Mouse (Mus musculus) R1 (cell line): ENCODE measurements at regions not wholly inside any gene's neighbourhood (a gene's known extent, or its start where the extent isn't known, plus 50 kb on each side); places are given as distances from the start of the nearest gene placed in this dataset.
A peak's percentile ranks its signal among the peaks of the same experiment; 100 is the strongest.
"Not testable (repeated sequence)": the region's sequence is repeated elsewhere in the genome, so short reads cannot be mapped to it uniquely, and the experiment has no call there.

Source experiments
- DNase-seq: peaks from one replicate; pipeline ENCODE4 v3.0.0-alpha.2; 2018; ENCODE audit warnings: low read depth, low spot score

GRCm38 (mm10) chr2:3864872-3865271 is 152.6 kb upstream of the Frmd4a start:
- DNase-seq: no peak

GRCm38 (mm10) chr2:3866736-3867135 is 150.8 kb upstream of the Frmd4a start:
- not testable (repeated sequence) for DNase-seq

GRCm38 (mm10) chr2:3869701-3870100 is 147.8 kb upstream of the Frmd4a start:
- no peak for DNase-seq

- DNase-seq: no peak
Observed at GRCm38 (mm10) chr2:3871748-3872147, 145.8 kb upstream of the Frmd4a start.

- no peak for DNase-seq
Observed at GRCm38 (mm10) chr2:3887000-3887399, 130.5 kb upstream of the Frmd4a start.

- DNase-seq: no peak
Observed at GRCm38 (mm10) chr2:3887845-3888433, 129.6 kb upstream of the Frmd4a start.

DNA sequence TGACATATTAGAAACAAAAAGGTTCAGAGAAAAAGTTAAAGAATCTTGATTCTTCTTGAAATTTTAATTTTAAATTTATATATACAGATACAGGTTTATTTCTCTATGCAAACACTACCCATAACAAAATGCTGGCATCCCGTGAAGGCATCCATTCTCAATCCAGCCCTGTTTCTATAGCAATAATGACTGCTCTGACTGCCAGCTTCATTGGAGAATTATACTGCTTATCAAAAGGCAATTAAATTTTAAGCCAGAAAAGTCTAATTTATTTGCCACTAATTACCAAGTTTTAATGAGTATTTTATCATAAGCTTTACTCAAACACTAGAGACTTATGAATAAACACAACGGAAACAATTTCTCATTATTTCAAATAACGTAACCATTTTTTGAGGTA is 128.1 kb upstream of the Frmd4a start:
- no peak for DNase-seq

- no peak for DNase-seq
Observed at GRCm38 (mm10) chr2:3890462-3890861, 127.1 kb upstream of the Frmd4a start.

- DNase-seq: no peak
Observed at GRCm38 (mm10) chr2:3907026-3907425, 110.5 kb upstream of the Frmd4a start.

GRCm38 (mm10) chr2:3908192-3908591 is 109.3 kb upstream of the Frmd4a start:
- no peak for DNase-seq

- DNase-seq: peak; percentile 15
Observed at GRCm38 (mm10) chr2:3910086-3910891, 107.2 kb upstream of the Frmd4a start.

DNA sequence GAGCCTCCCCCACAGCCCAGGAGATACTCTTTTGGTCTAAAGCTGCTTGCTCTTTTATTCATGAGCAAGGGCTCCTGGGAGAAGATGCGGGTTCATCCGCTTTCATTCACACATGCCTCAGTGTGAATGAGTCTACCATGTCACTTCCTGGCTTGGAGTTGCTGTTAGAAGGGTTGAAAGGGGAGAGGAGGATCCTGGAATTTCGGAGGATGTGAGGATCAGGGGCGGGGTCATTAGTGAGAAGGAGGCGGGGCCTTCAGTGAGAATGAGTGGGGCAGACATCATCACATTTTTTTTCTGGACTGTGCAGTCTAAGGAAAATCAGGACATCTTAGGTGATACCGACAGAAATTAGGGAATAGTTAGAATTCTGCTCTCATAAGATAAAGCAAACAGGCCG is 102.4 kb upstream of the Frmd4a start:
- DNase-seq: peak; percentile 55

DNA sequence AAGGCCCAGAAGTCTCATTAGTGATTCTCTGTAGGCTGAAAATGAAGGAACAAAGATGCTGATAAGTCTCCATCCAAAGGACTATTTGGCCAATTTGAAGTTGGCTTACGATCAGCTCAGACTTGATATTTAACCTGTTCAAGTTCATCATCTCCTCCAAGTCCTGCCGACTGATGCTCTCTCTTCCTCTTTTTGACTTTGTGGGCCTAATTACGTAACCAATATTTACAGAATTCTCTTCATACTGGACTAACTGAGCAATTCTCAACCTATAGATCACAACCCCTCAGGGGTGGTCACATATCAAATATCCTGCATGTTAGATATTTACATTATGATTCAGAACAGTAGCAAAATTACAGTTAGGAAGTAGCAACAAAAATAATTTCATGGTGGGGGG is 101.2 kb upstream of the Frmd4a start:
- no peak for DNase-seq

- DNase-seq: no peak
Observed at GRCm38 (mm10) chr2:3918156-3918555, 99.4 kb upstream of the Frmd4a start.

DNA sequence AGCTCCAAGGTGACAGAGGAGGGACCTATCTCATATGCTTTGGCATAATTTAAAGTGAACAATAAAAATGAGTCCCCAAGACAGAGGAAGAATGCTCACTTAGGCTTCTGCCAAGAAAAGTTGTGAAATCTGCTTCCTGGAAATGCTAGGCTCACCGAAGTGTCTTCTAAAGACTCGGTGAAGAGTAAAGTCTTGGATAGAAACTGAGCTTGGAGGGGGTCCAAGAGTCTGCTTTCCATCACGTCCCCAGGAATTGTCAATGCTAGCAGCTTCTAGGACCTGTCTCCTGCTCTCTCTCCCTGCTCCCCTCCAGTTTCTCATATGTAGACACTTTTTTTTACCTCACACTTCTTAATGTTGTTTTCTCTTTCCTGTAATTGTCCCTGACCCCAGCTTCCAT is 97.6 kb upstream of the Frmd4a start:
- DNase-seq: no peak

DNA sequence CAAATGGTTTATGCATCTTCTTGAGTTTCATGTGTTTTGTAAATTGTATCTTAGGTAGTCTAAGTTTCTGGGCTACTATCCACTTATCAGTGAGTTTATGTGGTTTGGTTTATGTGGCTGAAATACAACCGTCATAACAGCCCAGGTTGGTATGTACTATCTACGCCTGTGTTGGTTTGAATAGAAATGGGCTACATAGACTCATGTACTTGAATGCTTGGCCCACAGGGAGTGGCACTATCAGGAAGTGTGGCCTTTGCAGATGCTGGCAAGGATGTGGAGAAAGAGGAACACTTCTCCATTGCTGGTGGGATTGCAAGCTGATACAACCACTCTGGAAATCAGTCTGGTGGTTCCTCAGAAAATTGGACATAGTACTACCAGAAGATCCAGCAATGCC is 96.4 kb upstream of the Frmd4a start:
- DNase-seq: not testable (repeated sequence)

- DNase-seq: no peak
Observed at GRCm38 (mm10) chr2:3922739-3923138, 94.8 kb upstream of the Frmd4a start.

- no peak for DNase-seq
Observed at GRCm38 (mm10) chr2:3924696-3925095, 92.8 kb upstream of the Frmd4a start.

- DNase-seq: no peak
Observed at GRCm38 (mm10) chr2:3925199-3925598, 92.3 kb upstream of the Frmd4a start.

DNA sequence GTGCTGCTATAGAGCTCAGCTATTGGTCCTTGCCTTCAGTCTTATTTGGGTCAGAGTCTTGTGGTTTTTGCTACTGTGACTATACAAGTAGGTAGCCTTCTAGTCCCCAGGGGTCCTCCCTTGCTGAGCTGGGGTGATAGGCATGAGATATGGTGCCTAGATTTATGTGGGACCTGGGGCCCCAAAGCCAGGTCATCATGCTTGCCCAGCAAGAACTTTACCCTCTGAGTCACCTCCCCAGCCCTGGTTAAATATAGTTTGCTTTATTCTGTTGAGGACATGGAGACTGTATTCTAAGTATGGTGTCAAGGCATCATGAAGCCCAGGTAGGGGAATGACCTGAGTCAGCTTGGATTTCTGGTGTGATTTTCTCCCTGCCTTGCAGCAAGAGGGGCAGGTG is 91.4 kb upstream of the Frmd4a start:
- DNase-seq: no peak

DNA sequence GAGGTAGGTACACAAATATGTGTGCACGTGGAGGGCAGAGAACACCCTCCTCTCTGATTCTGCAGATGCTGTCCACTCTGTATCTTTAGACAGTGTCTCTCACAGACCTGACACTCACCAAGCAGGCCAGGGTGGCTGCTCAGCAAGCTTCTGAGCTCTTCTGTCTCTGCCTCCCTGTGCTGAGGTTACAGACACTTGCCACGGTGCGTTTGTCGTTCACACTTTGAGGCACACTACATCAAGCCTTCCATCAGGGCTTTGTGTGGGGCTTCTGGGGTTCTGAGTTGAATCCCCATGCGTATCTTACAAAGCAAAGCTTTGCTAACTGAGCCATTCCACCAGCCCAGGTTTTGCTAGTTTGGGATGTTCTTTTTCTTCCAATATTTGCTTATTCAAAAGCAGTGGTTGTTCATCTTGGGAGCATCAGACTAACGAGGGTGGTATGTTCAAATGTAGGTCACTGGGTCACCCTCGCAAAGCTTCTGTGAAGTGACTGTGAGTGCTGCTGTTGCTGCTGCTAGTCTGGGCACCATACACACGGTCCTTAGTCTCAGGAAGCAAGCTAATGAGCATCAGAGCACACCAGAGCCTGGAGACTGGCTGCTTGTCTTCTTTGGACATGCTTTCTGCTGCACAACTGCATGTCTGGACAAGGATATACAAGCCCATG is 90.2 kb upstream of the Frmd4a start:
- DNase-seq: no peak

DNA sequence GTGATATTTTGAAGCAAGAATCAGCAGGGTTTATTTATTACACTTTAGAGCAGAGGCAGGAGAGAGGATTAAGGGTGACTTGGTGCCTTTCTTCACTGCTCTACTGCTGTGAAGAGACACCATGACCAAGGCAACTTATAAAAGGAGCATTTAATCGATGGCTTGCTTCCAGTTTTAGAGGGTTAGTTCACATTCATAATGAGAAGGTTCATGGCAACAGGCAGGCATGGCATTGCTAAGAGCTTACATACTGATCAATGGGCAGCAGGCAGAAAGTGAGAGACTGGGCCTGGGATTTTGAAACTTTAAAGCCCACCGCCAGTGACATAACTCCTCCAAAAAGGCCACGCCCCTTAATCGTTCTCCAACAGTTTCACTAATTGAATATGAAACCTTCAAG is 89.7 kb upstream of the Frmd4a start:
- no peak for DNase-seq

DNA sequence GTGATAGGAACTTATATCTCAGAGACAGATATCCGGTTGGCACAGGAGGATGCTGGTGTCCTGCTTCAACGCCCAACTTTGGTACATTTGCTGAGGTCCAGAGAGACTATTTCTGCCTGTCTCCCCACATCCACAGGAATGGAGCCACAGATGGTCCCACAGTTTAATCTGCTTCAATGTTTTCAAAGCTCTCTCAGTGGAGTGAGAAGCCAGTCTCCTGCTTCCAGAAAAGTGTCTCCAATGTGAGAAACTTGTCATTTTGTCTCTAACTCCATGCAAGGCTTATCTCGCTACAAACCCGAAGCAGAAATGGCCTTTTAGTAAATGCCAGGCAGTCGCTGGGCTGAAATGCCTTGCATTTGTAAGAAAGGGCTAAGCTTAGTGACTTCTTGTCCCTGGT is 86.9 kb upstream of the Frmd4a start:
- DNase-seq: no peak
